Mouse (Mus musculus) bone marrow macrophage, adult 2 months (primary cell): ENCODE measurements around the gene Lpcat4.

Experiments used
- CTCF ChIP-seq: IDR thresholded peaks from 2 replicates; pipeline ENCODE4 v1.5.1; 2012; ENCODE audit warnings: low read depth, mild to moderate bottlenecking, low read length, moderate library complexity
- POLR2A ChIP-seq: IDR thresholded peaks from 2 replicates; pipeline ENCODE4 v1.6.1; 2012; ENCODE audit warnings: mild to moderate bottlenecking, low read depth, low read length, borderline replicate concordance

GRCm38 (mm10) chr2:112296211-112296610 lies 56.9 kb downstream of the Lpcat4 start:
- TF ChIP-seq POLR2A: no peak
- TF ChIP-seq CTCF: no peak
